Mouse (Mus musculus) heart, postnatal 0 days (tissue): ENCODE data around the gene Ang. TPM values are rescaled to one million over a fixed set of nuclear protein-coding genes. Genes with fewer than 3 reads are reported as not detected.

ENCODE experiments used
- ATAC-seq: fragments of 200-750 bp; cut with Nextera tagmentation; 2 replicates; pipeline ENCODE4 v1.8.0; 2017; ENCODE audit warnings: low read depth, moderate number of reproducible peaks, moderate library complexity; ENCODE audit not compliant: insufficient read depth
- DNase-seq: peaks from one replicate; pipeline ENCODE4 v3.0.0-alpha.2; 2016; ENCODE audit warnings: low spot score
- H3K27ac ChIP-seq: fragments of 300-500 bp; sonication (generic); 2 replicates; pipeline ENCODE4 v1.5.1; 2014; ENCODE audit warnings: low read depth, mild to moderate bottlenecking
- H3K27me3 ChIP-seq: fragments of 300-500 bp; sonication (generic); 2 replicates; pipeline ENCODE4 v1.6.1; 2014; ENCODE audit warnings: low read length, mixed read lengths; ENCODE audit not compliant: control insufficient read depth, insufficient read depth
- H3K36me3 ChIP-seq: fragments of 300-500 bp; sonication (generic); replicated peaks from 2 replicates; pipeline ENCODE4 v1.6.1; 2014; ENCODE audit warnings: low read length, mixed read lengths; ENCODE audit not compliant: control insufficient read depth, insufficient read depth
- H3K4me1 ChIP-seq: fragments of 300-500 bp; sonication (generic); 2 replicates; pipeline ENCODE4 v1.6.1; 2014; ENCODE audit warnings: antibody characterized with exemption; ENCODE audit not compliant: control insufficient read depth, insufficient read depth
- H3K4me2 ChIP-seq: fragments of 300-500 bp; sonication (generic); 2 replicates; pipeline ENCODE4 v1.6.1; 2014; ENCODE audit warnings: low read depth, mild to moderate bottlenecking, low read length, moderate library complexity
- H3K4me3 ChIP-seq: fragments of 300-500 bp; sonication (generic); 2 replicates; pipeline ENCODE4 v1.5.1; 2014; ENCODE audit warnings: low read depth, low read length
- H3K9ac ChIP-seq: fragments of 300-500 bp; sonication (generic); replicated peaks from 2 replicates; pipeline ENCODE4 v1.6.1; 2014; ENCODE audit warnings: low read depth, low read length, mixed read lengths
- H3K9me3 ChIP-seq: fragments of 300-500 bp; sonication (generic); replicated peaks from 2 replicates; pipeline ENCODE4 v1.6.1; 2016; ENCODE audit warnings: low read length; ENCODE audit not compliant: control insufficient read depth
- CTCF ChIP-seq: IDR thresholded peaks from 2 replicates; pipeline ENCODE4 v1.5.1; 2016; ENCODE audit warnings: antibody characterized with exemption, control low read depth, low read depth
- EP300 ChIP-seq: IDR thresholded peaks from 2 replicates; pipeline ENCODE4 v1.6.1; 2016; ENCODE audit warnings: antibody characterized with exemption, low read depth
- WGBS: fragments of 180-500 bp; shearing (Covaris S2); extraction: QIAGEN DNeasy Blood & Tissue Kit; methylation state at CpG from one replicate; pipeline ENCODE4 v1.1.7; 2014; 5-methylcytosine and 5-hydroxymethylcytosine counted together
- polyA plus RNA-seq: library from polyadenylated mRNA; unstranded; fragments of >200 nt; fragmentation: Nextera tagmentation; extraction: Ambion mirVana; gene quantifications from 2 replicates; pipeline ENCODE4 v1.2.1, GENCODE M21; 2015
- total RNA-seq: library from RNA; depleted of rRNA; stranded (reverse); fragments of >200 nt; gene quantifications from 2 replicates; pipeline ENCODE4 v1.2.3, GENCODE M21; 2014; ENCODE audit warnings: low replicate concordance; rRNA removed

Ang gene
- total and polyA plus RNA-seq, 2 experiments from 2014 or later: 2.6 to 9.3 TPM

DNA sequence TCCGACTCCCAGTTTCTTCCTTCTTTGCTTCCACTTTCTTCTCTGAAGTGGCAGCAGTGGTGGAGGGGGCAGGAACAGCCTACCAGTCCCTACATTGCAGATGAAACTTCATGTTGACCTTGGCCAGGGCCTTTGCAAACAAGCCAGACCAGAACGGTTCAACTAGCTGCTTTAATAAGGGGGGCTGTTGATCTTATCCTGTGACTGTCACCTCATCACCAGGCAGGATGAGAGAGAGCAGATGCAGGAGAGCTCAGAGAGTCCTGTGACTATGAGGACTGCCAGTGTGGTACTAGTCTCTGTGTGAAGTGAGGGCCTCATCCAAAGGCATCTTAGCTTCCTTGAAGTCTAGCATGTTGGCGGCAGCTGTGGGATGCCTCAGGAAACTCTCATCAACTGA, 57.1 kb downstream of the Ang start:
- 43% methylated on average over 3 of the region's 3 CpGs for WGBS
- H3K9me3 ChIP-seq: no peaks in the 10 kb centered on the region
- DNase-seq (no peak), ATAC-seq (no peak)
- H3K4me1 ChIP-seq: peaks cover 13% of the 10 kb centered on the region
- no peak overlapping the region for H3K27ac ChIP-seq
- TF ChIP-seq CTCF (no peak), EP300 (no peak)
- H3K4me3 ChIP-seq: no peak overlapping the region
- no peaks in the 10 kb centered on the region for H3K36me3 ChIP-seq
- H3K4me2 ChIP-seq: no peak overlapping the region
- H3K27me3 ChIP-seq: no peaks in the 10 kb centered on the region
- H3K9ac ChIP-seq: no peak overlapping the region

DNA sequence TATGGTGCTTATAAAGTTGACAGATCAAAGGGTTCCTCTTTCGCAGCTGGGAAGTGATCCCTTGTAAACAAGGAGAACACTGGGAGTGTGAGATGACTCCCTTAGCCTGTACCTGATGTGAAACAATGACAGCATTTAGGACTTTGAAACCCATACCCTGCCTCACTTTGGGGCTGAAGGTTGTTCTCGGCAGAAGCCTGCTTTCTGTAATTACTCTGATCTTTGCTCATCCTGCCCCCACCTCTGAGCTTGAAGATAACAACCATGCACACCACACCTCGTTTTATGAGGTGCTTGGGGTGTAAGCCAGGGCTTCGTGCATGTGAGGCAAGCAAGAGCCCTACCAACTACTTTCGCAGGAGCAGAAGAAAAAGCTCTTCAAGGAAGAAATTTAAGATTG, 58.2 kb downstream of the Ang start:
- Histone ChIP-seq H3K27ac (no peak overlapping the region), H3K4me3 (no peak overlapping the region), H3K4me1 (peaks cover 7% of the 10 kb centered on the region; the same call in 1 of the 2 replicates), H3K4me2 (no peak overlapping the region), H3K9ac (no peak overlapping the region), H3K9me3 (no peaks in the 10 kb centered on the region), H3K27me3 (no peaks in the 10 kb centered on the region), H3K36me3 (no peaks in the 10 kb centered on the region)
- WGBS: 74% methylated on average over 5 of the region's 5 CpGs
- ATAC-seq (no peak), DNase-seq (no peak)
- TF ChIP-seq CTCF (no peak), EP300 (no peak)

- ATAC-seq: no peak
- no peak overlapping the region for H3K27ac ChIP-seq
- no peak overlapping the region for H3K4me3 ChIP-seq
- 72% methylated on average over 3 of the region's 3 CpGs for WGBS
- H3K9me3 ChIP-seq: no peaks in the 10 kb centered on the region
- H3K36me3 ChIP-seq: no peaks in the 10 kb centered on the region
- DNase-seq: no peak
- no peak overlapping the region for H3K4me2 ChIP-seq
- no peak overlapping the region for H3K9ac ChIP-seq
- H3K4me1 ChIP-seq: peaks cover 7% of the 10 kb centered on the region; the same call in 1 of the 2 replicates
- TF ChIP-seq CTCF: no peak
- no peak for TF ChIP-seq EP300
- H3K27me3 ChIP-seq: no peaks in the 10 kb centered on the region
Measured at GRCm38 (mm10) chr14:51150206-51150831, 59.4 kb downstream of the Ang start.

Other genes starting within 250 kb of the Ang start
- gene Tep1, start 220.6 kb upstream of the Ang start, total RNA-seq: 10.8 and 29.3 TPM in 2 replicates
- gene Tep1, start 220.6 kb upstream of the Ang start, polyA plus RNA-seq: 4.7 and 6.1 TPM in 2 replicates
- gene Klhl33, start 193.6 kb upstream of the Ang start, total RNA-seq: not detected in 2 replicates
- gene Klhl33, start 193.6 kb upstream of the Ang start, polyA plus RNA-seq: 0.85 and 1.4 TPM in 2 replicates
- 81.8 and 106 TPM in 2 replicates for gene Osgep, start 166.3 kb upstream of the Ang start, total RNA-seq
- gene Osgep, start 166.3 kb upstream of the Ang start, polyA plus RNA-seq: 93.3 and 96.6 TPM in 2 replicates
- gene Apex1, start 166.2 kb upstream of the Ang start, total RNA-seq: 44.3 and 52.7 TPM in 2 replicates
- 70.3 and 77.2 TPM in 2 replicates for gene Apex1, start 166.2 kb upstream of the Ang start, polyA plus RNA-seq
- 16.6 and 39.0 TPM in 2 replicates for gene Pip4p1, start 160.3 kb upstream of the Ang start, total RNA-seq
- 20.4 and 24.8 TPM in 2 replicates for gene Pip4p1, start 160.3 kb upstream of the Ang start, polyA plus RNA-seq
- gene Pnp, start 160.1 kb upstream of the Ang start, total RNA-seq: 15.7 and 22.3 TPM in 2 replicates
- 20.5 and 22.2 TPM in 2 replicates for gene Pnp, start 160.1 kb upstream of the Ang start, polyA plus RNA-seq
- gene Gm49342, start 146.6 kb upstream of the Ang start, total RNA-seq: 17.5 TPM in 1 of 2 replicates, not detected in the other
- gene Gm49342, start 146.6 kb upstream of the Ang start, polyA plus RNA-seq: not detected in 2 replicates
- 0.46 TPM in 1 of 2 replicates, not detected in the other for gene Pnp2, start 135.2 kb upstream of the Ang start, total RNA-seq
- gene Pnp2, start 135.2 kb upstream of the Ang start, polyA plus RNA-seq: 0.27 TPM in 2 replicates
- gene Rnase10, start 83.4 kb upstream of the Ang start, total RNA-seq: not detected in 2 replicates
- 0.32 and 0.38 TPM in 2 replicates for gene Rnase10, start 83.4 kb upstream of the Ang start, polyA plus RNA-seq
- not detected in 2 replicates for gene Rnase9, start 49.3 kb upstream of the Ang start, total RNA-seq
- not detected in 2 replicates for gene Rnase9, start 49.3 kb upstream of the Ang start, polyA plus RNA-seq
- not detected in 2 replicates for gene Rnase11, start 41.0 kb upstream of the Ang start, total RNA-seq
- gene Rnase11, start 41.0 kb upstream of the Ang start, polyA plus RNA-seq: not detected in 2 replicates
- not detected in 2 replicates for gene Rnase12, start 33.5 kb upstream of the Ang start, total RNA-seq
- gene Rnase12, start 33.5 kb upstream of the Ang start, polyA plus RNA-seq: 0.40 TPM in 1 of 2 replicates, not detected in the other
- not detected in 2 replicates for gene Olfr750, start 16.7 kb upstream of the Ang start, total RNA-seq
- gene Olfr750, start 16.7 kb upstream of the Ang start, polyA plus RNA-seq: not detected in 2 replicates
- gene Rnase4, start 73 bp upstream of the Ang start, total RNA-seq: 53.3 and 58.1 TPM in 2 replicates
- gene Rnase4, start 73 bp upstream of the Ang start, polyA plus RNA-seq: 29.1 and 32.5 TPM in 2 replicates
- not detected in 2 replicates for gene Eddm3b, start 23.3 kb downstream of the Ang start, total RNA-seq
- not detected in 2 replicates for gene Eddm3b, start 23.3 kb downstream of the Ang start, polyA plus RNA-seq
- not detected in 2 replicates for gene Rnase6, start 32.8 kb downstream of the Ang start, total RNA-seq
- gene Rnase6, start 32.8 kb downstream of the Ang start, polyA plus RNA-seq: 0.63 and 0.81 TPM in 2 replicates
- gene Rnase1, start 55.6 kb downstream of the Ang start, total RNA-seq: not detected in 2 replicates
- 0.23 and 0.67 TPM in 2 replicates for gene Rnase1, start 55.6 kb downstream of the Ang start, polyA plus RNA-seq
- not detected in 2 replicates for gene Rnase2b, start 71.1 kb downstream of the Ang start, total RNA-seq
- not detected in 2 replicates for gene Rnase2b, start 71.1 kb downstream of the Ang start, polyA plus RNA-seq
- not detected in 2 replicates for gene Ang2, start 108.0 kb downstream of the Ang start, total RNA-seq
- gene Ang2, start 108.0 kb downstream of the Ang start, polyA plus RNA-seq: not detected in 2 replicates
- gene Ear14, start 112.2 kb downstream of the Ang start, total RNA-seq: not detected in 2 replicates
- gene Ear14, start 112.2 kb downstream of the Ang start, polyA plus RNA-seq: not detected in 2 replicates
- not detected in 2 replicates for gene Rnase2a, start 165.0 kb downstream of the Ang start, total RNA-seq
- gene Rnase2a, start 165.0 kb downstream of the Ang start, polyA plus RNA-seq: not detected in 2 replicates